Mouse (Mus musculus) liver, adult (tissue): Measurements from ENCODE around the gene Extl2.
A peak's percentile ranks its signal among the peaks of the same experiment; 100 is the strongest.

Experiments used
- GATA4 ChIP-seq: IDR thresholded peaks from 2 replicates; pipeline ENCODE4 v1.6.1; 2014; ENCODE audit warnings: mild to moderate bottlenecking, low read length; ENCODE audit not compliant: insufficient replicate concordance

The Extl2 gene

GRCm38 (mm10) chr3:115992588-115992987 lies 14.7 kb upstream of the Extl2 start:
- TF ChIP-seq GATA4: no peak

DNA sequence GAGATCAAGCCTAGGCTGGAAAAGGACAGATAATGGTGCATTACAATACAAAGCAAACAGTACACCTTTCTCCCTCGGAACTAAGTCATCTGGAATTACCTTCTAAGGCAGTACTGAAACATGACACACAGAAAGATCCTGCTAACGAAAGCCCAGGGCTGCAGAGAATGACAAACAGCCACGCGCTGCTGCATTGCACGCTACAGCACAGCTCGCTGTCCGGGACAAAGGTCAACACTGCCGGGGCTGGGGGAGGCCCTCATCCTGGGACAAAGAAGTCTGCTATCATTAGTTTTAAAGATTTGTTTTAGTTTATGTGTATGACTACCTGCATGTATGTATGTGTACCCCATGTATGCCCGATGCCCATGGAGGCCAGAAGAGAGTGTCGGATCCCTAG lies 14.2 kb upstream of the Extl2 start:
- no peak for TF ChIP-seq GATA4

GRCm38 (mm10) chr3:115996929-115997328 lies 10.3 kb upstream of the Extl2 start:
- no peak for TF ChIP-seq GATA4

DNA sequence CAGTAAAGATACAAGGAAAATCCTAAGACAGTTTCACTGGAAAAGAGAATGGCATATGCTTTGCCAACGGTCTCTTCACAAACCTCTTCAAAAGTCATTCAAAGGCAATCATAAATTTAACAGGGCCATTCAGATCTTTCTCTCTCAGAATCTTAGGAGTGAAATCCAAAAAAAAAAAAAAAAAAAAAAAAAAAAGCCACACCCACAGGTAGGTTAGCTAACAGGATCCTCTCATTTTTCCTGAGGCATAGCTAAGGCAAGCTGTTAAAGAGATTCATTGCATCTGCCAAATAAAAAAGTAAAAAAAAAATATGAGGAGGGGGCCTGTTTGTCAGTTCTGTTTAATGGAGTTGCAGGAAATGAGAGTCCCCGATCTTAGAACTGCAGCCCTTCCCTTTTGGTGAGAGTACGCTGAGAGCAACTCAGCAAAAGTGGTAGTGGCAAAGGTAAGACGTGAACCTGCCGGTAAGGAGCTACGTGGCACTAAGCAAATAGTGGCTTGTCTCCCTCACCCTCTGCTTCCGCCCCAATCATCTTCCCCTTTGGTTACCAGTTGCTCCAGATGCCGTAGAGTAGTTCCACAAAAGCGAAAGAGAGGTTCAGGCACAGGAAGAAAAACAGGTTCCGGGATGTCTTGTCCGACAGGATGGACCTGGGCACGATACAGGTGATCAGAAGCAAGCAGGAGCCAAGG lies 831 bp upstream of the Extl2 start:
- TF ChIP-seq GATA4: no peak

GRCm38 (mm10) chr3:116007941-116008440 lies 729 bp downstream of the Extl2 start:
- peak; percentile 71 for TF ChIP-seq GATA4

DNA sequence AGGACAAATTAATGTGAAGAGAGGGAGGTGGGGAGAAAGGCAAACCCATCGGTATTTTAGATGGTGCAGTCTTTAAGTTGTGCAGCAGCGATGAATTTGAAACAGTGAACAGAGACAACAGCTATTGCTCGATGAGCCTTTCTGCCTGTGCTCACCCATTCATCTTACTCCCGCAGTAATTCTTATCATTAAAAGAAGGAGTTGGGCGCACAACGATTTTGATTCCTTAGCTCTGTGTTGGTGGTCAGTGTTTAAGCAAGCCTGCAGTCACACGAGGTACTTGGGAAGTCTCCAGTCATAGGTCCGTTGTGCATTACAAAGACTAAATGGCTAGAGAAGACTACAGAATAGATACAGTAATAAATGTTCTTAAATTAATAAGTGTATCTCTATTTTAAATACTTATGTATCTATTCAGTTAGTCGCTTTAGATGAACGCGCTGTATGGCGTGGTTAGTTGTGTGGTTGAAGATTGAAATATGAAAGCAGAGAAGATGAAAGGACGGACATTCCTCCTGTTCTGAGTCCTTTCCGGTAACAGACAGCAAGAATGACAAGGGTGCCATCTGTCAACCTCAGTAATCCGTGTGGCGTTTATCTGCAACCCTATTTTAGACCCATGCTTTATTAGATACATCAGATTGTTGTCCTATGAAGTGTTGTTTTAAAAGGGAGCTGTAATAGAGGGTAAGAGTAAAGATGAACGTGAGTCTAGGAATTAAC lies 2.5 kb downstream of the Extl2 start:
- TF ChIP-seq GATA4: no peak

- no peak for TF ChIP-seq GATA4
These were observed 7.6 kb downstream of the Extl2 start for GRCm38 (mm10) chr3:116014901-116015300.

GRCm38 (mm10) chr3:116016116-116016515 lies 8.9 kb downstream of the Extl2 start:
- no peak for TF ChIP-seq GATA4

GRCm38 (mm10) chr3:116018606-116019005 lies 11.3 kb downstream of the Extl2 start:
- no peak for TF ChIP-seq GATA4

GRCm38 (mm10) chr3:116019136-116019535 lies 11.9 kb downstream of the Extl2 start:
- no peak for TF ChIP-seq GATA4

GRCm38 (mm10) chr3:116024236-116024635 lies 17.0 kb downstream of the Extl2 start:
- TF ChIP-seq GATA4: no peak

- no peak for TF ChIP-seq GATA4
These were observed 17.4 kb downstream of the Extl2 start for GRCm38 (mm10) chr3:116024669-116025068.

DNA sequence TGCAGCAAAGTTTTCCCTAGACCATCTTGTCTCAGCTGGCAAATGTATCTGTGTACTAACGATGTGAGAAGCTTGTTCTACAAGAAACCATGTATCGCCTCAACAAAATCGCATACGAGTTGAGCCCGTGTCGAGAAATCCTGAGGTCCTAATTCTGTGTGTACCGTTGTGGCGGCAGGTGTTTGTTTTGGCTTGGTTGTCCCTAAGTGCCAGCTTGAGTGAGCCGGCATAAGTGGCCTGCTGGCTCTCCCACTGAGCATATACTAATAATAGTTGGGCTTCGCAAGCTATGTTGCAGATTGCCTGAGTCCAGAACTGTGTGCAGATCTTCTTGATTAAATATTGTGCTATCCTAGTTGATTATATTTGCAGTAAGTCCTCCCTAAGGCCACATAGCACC lies 18.4 kb downstream of the Extl2 start:
- TF ChIP-seq GATA4: no peak

DNA sequence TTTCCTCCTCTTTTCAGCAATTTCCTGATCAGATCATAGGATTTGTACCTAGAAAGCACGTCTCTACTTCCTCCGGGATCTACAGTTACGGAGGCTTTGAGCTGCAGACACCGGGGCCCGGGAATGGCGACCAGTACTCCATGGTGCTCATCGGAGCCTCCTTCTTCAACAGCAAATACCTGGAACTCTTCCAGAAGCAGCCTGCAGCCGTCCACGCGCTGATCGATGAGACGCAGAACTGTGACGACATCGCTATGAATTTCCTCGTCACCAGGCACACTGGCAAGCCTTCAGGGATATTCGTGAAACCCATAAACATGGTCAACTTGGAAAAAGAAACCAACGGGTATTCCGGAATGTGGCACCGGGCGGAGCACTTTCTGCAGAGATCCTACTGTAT lies 19.7 kb downstream of the Extl2 start:
- no peak for TF ChIP-seq GATA4

- no peak for TF ChIP-seq GATA4
These were observed 23.0 kb downstream of the Extl2 start for GRCm38 (mm10) chr3:116030152-116030788.
